Mouse (Mus musculus): ENCODE results near the gene Ihh. TPM values are rescaled to one million over a fixed set of nuclear protein-coding genes. Genes with fewer than 3 reads are reported as not detected.

Gene Ihh
- polyA plus RNA-seq, 1 experiment, result 0.24 TPM

- no peak for TF ChIP-seq CTCF (IDR thresholded peaks at IDR 0.05; ENCODE audit: low read depth, low read length)
- no peak for TF ChIP-seq EP300 (IDR thresholded peaks at IDR 0.05; ENCODE audit: insufficient read depth, low read depth, low read length)
- TF ChIP-seq POLR2A (IDR thresholded peaks at IDR 0.05; ENCODE audit: insufficient read depth, low read length), result no peak
These were observed 10.8 kb upstream of the Ihh start for GRCm38 (mm10) chr1:74962126-74962852.

GRCm38 (mm10) chr1:74961722-74962121, 10.2 kb upstream of the Ihh start:
- no peak overlapping the region for H3K4me3 ChIP-seq (ENCODE audit: low read depth, low read length)
- H3K9me3 ChIP-seq (replicated peaks; ENCODE audit: control insufficient read depth, insufficient read depth, low read length, poor library complexity, severe bottlenecking), result no peaks in the 10 kb centered on the region
- no peaks in the 10 kb centered on the region; the same call in 1 of the 2 replicates for H3K27me3 ChIP-seq (ENCODE audit: control insufficient read depth, insufficient read depth, low read length, poor library complexity, severe bottlenecking)
- no peak overlapping the region for H3K27ac ChIP-seq (ENCODE audit: insufficient read depth, low read length)
- H3K4me1 ChIP-seq (ENCODE audit: control insufficient read depth, insufficient read depth, low read length), result no peaks in the 10 kb centered on the region
- no peaks in the 10 kb centered on the region for H3K36me3 ChIP-seq (ENCODE audit: control insufficient read depth, insufficient read depth, low read length, poor library complexity, severe bottlenecking)
- no peak overlapping the region for H3K9ac ChIP-seq (ENCODE audit: low read depth, poor library complexity, severe bottlenecking)
- TF ChIP-seq POLR2A (IDR thresholded peaks at IDR 0.05; ENCODE audit: insufficient read depth, low read length) (no peak), CTCF (IDR thresholded peaks at IDR 0.05; ENCODE audit: low read depth, low read length) (no peak), EP300 (IDR thresholded peaks at IDR 0.05; ENCODE audit: insufficient read depth, low read depth, low read length) (no peak)

More at GRCm38 (mm10) chr1:74962126-74962852, 10.8 kb upstream of the Ihh start:
- H3K27ac ChIP-seq (ENCODE audit: insufficient read depth, low read length), result no peak overlapping the region
- H3K4me1 ChIP-seq (ENCODE audit: control insufficient read depth, insufficient read depth, low read length), result no peaks in the 10 kb centered on the region
- H3K4me3 ChIP-seq (ENCODE audit: low read depth, low read length), result no peak overlapping the region
- H3K36me3 ChIP-seq (ENCODE audit: control insufficient read depth, insufficient read depth, low read length, poor library complexity, severe bottlenecking), result no peaks in the 10 kb centered on the region
- no peaks in the 10 kb centered on the region for H3K27me3 ChIP-seq (ENCODE audit: control insufficient read depth, insufficient read depth, low read length, poor library complexity, severe bottlenecking)
- no peak overlapping the region for H3K9ac ChIP-seq (ENCODE audit: low read depth, poor library complexity, severe bottlenecking)
- H3K9me3 ChIP-seq (replicated peaks; ENCODE audit: control insufficient read depth, insufficient read depth, low read length, poor library complexity, severe bottlenecking), result no peaks in the 10 kb centered on the region

DNA sequence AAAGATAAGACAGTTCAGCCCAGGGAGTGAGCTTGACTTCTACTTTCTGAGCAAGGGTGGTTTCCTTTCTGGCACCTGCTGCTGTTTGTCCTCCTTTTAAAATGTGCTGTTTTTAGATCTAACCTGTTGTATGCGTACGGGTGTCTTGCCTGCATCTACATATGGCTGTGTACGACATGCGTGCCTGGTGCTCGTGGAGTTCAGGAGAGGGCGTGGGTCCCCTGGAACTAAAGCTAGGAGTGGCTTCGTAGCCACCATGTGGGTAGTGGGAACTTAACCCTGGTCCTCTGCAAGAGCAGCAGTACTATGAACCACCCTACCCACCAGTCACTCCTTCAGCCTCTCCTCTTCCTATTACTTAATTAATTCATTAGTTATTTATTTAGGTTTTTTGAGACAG, 8.6 kb upstream of the Ihh start:
- no peaks in the 10 kb centered on the region for H3K36me3 ChIP-seq (ENCODE audit: control insufficient read depth, insufficient read depth, low read length, poor library complexity, severe bottlenecking)
- TF ChIP-seq CTCF (IDR thresholded peaks at IDR 0.05; ENCODE audit: low read depth, low read length), result no peak
- no peak for TF ChIP-seq POLR2A (IDR thresholded peaks at IDR 0.05; ENCODE audit: insufficient read depth, low read length)
- no peak for TF ChIP-seq EP300 (IDR thresholded peaks at IDR 0.05; ENCODE audit: insufficient read depth, low read depth, low read length)
- H3K9ac ChIP-seq (ENCODE audit: low read depth, poor library complexity, severe bottlenecking), result no peak overlapping the region
- H3K27ac ChIP-seq (ENCODE audit: insufficient read depth, low read length), result no peak overlapping the region
- H3K4me3 ChIP-seq (ENCODE audit: low read depth, low read length), result no peak overlapping the region
- H3K9me3 ChIP-seq (replicated peaks; ENCODE audit: control insufficient read depth, insufficient read depth, low read length, poor library complexity, severe bottlenecking), result no peaks in the 10 kb centered on the region
- no peaks in the 10 kb centered on the region; the same call in 1 of the 2 replicates for H3K27me3 ChIP-seq (ENCODE audit: control insufficient read depth, insufficient read depth, low read length, poor library complexity, severe bottlenecking)
- H3K4me1 ChIP-seq (ENCODE audit: control insufficient read depth, insufficient read depth, low read length), result no peaks in the 10 kb centered on the region

DNA sequence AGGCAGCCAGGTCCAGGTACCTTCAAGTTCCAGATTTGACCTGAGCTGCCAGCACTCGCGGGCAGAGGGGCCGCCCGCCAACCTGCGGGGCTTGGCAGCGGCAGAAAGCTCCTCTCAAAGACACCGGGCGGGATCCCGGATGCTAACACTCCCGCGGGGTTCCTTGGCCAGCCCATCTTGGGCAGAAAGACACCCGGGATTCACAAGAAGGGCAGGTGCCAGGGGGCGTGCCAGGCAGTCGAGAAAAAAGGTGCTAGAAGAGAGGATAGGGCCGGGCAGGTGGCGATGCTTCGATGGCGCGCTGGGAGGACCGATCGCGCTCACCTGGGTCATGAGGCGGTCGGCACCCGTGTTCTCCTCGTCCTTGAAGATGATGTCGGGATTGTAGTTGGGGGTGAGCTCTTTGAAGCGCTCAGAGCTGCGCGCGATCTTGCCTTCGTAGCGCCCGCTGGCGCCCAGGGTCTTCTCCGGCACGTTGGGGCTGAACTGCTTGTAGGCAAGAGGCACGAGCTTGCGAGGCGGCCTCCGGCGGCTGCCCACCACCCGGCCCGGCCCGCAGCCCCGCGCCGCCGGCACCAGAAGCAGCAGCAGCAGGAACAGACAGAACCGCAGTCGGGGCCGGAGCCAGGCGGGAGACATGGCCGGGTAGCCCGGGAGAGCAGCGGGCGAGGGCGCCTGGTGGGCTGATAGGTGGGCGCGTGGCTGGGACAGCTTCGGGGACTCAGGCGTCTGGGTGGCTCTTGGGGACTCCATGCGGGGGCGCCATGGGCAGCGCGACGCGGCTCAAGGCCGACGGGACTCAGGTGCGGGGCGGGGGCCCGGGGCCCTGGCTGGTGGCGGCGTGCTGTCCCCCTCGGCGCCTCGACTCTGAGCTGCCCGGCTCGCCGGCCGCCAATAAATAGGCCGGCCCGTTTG, 639 bp downstream of the Ihh start:
- peak overlapping the region; percentile 63 for H3K9ac ChIP-seq (ENCODE audit: low read depth, poor library complexity, severe bottlenecking)

GRCm38 (mm10) chr1:74950066-74950465, 1.4 kb downstream of the Ihh start:
- TF ChIP-seq CTCF (IDR thresholded peaks at IDR 0.05; ENCODE audit: low read depth, low read length), result no peak
- TF ChIP-seq EP300 (IDR thresholded peaks at IDR 0.05; ENCODE audit: insufficient read depth, low read depth, low read length), result no peak
- no peak for TF ChIP-seq POLR2A (IDR thresholded peaks at IDR 0.05; ENCODE audit: insufficient read depth, low read length)
- Histone ChIP-seq H3K4me3 (ENCODE audit: low read depth, low read length) (no peak overlapping the region), H3K9ac (ENCODE audit: low read depth, poor library complexity, severe bottlenecking) (no peak overlapping the region), H3K27ac (ENCODE audit: insufficient read depth, low read length) (no peak overlapping the region), H3K36me3 (ENCODE audit: control insufficient read depth, insufficient read depth, low read length, poor library complexity, severe bottlenecking) (no peaks in the 10 kb centered on the region), H3K4me1 (ENCODE audit: control insufficient read depth, insufficient read depth, low read length) (no peaks in the 10 kb centered on the region), H3K9me3 (replicated peaks; ENCODE audit: control insufficient read depth, insufficient read depth, low read length, poor library complexity, severe bottlenecking) (no peaks in the 10 kb centered on the region), H3K27me3 (ENCODE audit: control insufficient read depth, insufficient read depth, low read length, poor library complexity, severe bottlenecking) (peaks cover 24% of the 10 kb centered on the region)

More for the DNA sequence above, 639 bp downstream of the Ihh start:
- H3K9me3 ChIP-seq (replicated peaks; ENCODE audit: control insufficient read depth, insufficient read depth, low read length, poor library complexity, severe bottlenecking), result no peaks in the 10 kb centered on the region
- no peaks in the 10 kb centered on the region for H3K36me3 ChIP-seq (ENCODE audit: control insufficient read depth, insufficient read depth, low read length, poor library complexity, severe bottlenecking)
- TF ChIP-seq CTCF (IDR thresholded peaks at IDR 0.05; ENCODE audit: low read depth, low read length) (no peak), EP300 (IDR thresholded peaks at IDR 0.05; ENCODE audit: insufficient read depth, low read depth, low read length) (no peak), POLR2A (IDR thresholded peaks at IDR 0.05; ENCODE audit: insufficient read depth, low read length) (no peak)
- H3K4me3 ChIP-seq (ENCODE audit: low read depth, low read length), result peak overlapping the region; percentile 22
- no peaks in the 10 kb centered on the region for H3K4me1 ChIP-seq (ENCODE audit: control insufficient read depth, insufficient read depth, low read length)
- peaks cover 24% of the 10 kb centered on the region for H3K27me3 ChIP-seq (ENCODE audit: control insufficient read depth, insufficient read depth, low read length, poor library complexity, severe bottlenecking)
- no peak overlapping the region for H3K27ac ChIP-seq (ENCODE audit: insufficient read depth, low read length)

Data from ES-Bruce4 (cell line).